Mouse (Mus musculus) heart, postnatal 0 days (tissue): ENCODE measurements around the gene Nf2.

Experiments used
- CTCF ChIP-seq: IDR thresholded peaks from 2 replicates; pipeline ENCODE4 v1.5.1; 2016; ENCODE audit warnings: antibody characterized with exemption, control low read depth, low read depth
- EP300 ChIP-seq: IDR thresholded peaks from 2 replicates; pipeline ENCODE4 v1.6.1; 2016; ENCODE audit warnings: antibody characterized with exemption, low read depth

DNA sequence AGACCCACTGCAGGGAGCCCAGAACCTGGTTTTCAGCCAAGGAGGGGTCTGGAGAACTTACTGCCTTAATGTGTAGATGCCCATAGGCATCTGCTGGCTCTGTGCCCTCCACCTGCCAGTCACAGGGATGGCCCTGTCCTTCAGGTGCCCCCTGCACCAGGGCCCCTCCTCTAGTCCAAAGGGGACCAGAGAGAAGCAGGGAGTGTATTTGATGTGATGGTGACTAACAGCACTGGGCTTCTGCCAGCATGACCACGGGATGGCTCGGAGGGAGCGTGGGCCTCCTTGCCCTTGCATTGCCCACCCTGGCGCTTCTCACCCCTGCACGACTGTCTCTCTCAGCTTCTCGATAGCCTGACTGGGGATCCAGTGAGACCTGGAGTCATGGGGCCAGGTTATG is 104.6 kb downstream of the Nf2 start:
- TF ChIP-seq CTCF (no peak), EP300 (no peak)
